Mouse (Mus musculus) ES-E14 (cell line): Measurements from ENCODE around the gene Hmgcs2.

ENCODE experiments used
- CHD2 ChIP-seq: IDR thresholded peaks from 2 replicates; pipeline ENCODE4 v1.6.1; 2014; ENCODE audit warnings: mild to moderate bottlenecking, low read depth, low read length, inconsistent platforms
- HCFC1 ChIP-seq: IDR thresholded peaks from 2 replicates; pipeline ENCODE4 v1.6.1; 2012; ENCODE audit warnings: low read length, inconsistent platforms, borderline replicate concordance; ENCODE audit not compliant: insufficient read depth
- MAFK ChIP-seq: IDR thresholded peaks from 2 replicates; pipeline ENCODE4 v1.6.1; 2014; ENCODE audit warnings: mild to moderate bottlenecking, low read depth, low read length, inconsistent platforms; ENCODE audit not compliant: insufficient read depth
- ZC3H11A ChIP-seq: IDR thresholded peaks from 2 replicates; pipeline ENCODE4 v1.6.1; 2012; ENCODE audit warnings: low read depth, mild to moderate bottlenecking, inconsistent platforms, low read length, borderline replicate concordance
- ZNF384 ChIP-seq: IDR thresholded peaks from 2 replicates; pipeline ENCODE4 v1.6.1; 2012; ENCODE audit warnings: low read depth, low read length, inconsistent platforms

GRCm38 (mm10) chr3:98315181-98315580 is 34.9 kb downstream of the Hmgcs2 start:
- no peak for TF ChIP-seq ZC3H11A
- TF ChIP-seq HCFC1 = no peak
- no peak for TF ChIP-seq ZNF384
- no peak for TF ChIP-seq MAFK
- TF ChIP-seq CHD2 = no peak
